Mouse (Mus musculus): ENCODE results near the gene Srcin1. TPM values are rescaled to one million over a fixed set of nuclear protein-coding genes. Genes with fewer than 3 reads are reported as not detected.

Srcin1 gene
- total RNA-seq, 2 experiments from 2014 or later, result not detected

DNA sequence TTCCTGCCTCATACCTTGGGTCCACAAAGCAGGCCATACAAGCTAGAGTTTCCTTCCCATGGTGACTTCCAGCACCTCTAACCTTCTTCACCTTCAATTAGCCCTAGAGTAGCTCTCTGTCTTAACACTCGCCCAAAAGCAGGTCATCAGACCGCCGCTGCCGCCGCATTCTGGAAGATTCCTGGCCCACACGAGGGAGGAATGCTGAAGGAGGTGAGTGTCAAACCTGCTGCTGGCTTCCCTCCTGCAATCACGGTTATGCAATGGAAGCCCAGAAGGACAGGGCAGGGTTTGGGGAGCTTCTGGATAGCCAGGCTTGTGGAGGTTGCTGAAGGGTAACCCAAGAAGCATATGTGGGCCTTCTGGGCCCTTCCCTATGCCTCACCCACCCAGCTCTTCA is 8.5 kb upstream of the Srcin1 start:
- no peak for ATAC-seq (replicated peaks; ENCODE audit: low FRiP score, low TSS enrichment, poor library complexity, severe bottlenecking)

DNA sequence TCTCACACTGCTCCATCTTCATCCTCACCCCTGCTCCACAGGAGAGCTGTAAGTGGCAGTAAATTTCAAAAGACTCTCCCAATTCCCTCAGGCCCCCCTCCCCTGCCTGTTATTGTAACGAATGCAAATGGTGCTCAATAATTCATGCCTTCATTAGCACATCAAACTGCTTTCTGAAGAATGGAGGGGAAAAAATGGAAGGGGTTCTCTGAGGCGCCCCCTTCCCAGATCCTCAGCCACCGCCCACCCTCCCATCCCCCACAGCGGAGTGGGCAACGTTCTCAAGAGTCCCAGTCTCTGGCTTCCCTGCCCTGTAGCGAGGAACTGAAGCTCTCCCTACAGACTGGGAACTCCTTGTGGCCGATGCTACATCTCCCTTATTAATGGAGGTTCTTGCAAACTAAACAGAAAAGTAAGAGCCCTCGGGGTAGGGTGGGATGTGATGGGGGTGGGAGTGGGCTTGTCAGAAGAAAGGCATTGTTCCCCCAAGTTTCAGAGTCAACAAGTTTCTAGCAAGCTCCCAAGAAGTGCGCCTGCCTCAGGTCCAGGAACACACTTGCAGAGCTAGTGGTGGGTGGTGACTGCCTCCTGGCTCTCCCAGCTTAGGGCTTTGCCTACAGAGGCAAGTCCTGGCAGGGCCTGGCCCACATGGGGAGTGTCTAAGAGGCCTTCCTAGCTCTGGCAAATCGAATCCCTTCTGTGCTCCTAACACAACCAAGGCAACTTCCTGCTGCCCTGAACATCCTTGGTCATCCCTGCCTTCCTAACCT is 3.3 kb upstream of the Srcin1 start:
- ATAC-seq (replicated peaks; ENCODE audit: low FRiP score, low TSS enrichment, poor library complexity, severe bottlenecking), result no peak

- ATAC-seq (replicated peaks; ENCODE audit: low FRiP score, low TSS enrichment, poor library complexity, severe bottlenecking), result no peak
Measured at GRCm38 (mm10) chr11:97578286-97578685, 2.3 kb upstream of the Srcin1 start.

DNA sequence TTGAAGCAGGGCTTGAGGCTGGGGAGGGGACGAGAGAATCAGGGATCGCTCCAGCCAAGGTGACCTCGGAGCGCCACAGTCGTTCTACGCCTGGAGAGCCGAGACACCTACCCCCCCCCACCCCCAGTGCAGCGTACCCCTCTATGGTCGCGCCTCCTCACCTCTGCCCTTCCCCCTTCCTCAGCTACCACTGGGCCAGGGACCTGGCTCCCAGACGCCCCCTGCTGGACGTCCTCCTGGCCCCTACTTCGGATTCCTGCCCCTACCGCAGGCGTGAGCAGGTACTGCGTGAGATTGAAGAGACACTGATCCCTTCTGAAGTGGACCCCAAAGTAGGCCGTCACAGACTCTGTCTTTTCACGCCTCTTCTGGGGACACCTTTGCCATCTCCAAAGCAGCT is 348 bp downstream of the Srcin1 start:
- peak; percentile 81 for ATAC-seq (replicated peaks; ENCODE audit: low FRiP score, low TSS enrichment, poor library complexity, severe bottlenecking)

DNA sequence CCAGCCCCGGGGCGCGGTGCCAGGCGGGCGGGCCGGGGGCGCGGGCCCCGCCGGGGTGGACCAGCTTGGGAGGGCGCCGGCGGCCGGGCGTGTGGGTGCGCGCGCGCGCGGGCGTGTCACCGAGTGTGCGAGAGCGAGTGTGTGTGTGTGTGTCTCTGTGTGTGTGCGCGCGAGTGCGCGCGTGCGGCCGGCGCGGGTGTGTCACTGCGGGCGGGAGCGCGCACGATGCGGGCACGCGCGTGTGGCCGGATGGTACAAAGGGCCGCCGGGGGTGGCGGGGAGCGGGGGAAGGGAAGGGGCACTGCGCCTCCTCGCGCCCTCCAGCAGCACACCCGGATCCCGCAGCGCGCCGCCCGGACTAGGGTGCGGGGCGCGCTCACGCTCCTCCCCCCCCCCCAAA is 911 bp downstream of the Srcin1 start:
- ATAC-seq (replicated peaks; ENCODE audit: low FRiP score, low TSS enrichment, poor library complexity, severe bottlenecking), result no peak

DNA sequence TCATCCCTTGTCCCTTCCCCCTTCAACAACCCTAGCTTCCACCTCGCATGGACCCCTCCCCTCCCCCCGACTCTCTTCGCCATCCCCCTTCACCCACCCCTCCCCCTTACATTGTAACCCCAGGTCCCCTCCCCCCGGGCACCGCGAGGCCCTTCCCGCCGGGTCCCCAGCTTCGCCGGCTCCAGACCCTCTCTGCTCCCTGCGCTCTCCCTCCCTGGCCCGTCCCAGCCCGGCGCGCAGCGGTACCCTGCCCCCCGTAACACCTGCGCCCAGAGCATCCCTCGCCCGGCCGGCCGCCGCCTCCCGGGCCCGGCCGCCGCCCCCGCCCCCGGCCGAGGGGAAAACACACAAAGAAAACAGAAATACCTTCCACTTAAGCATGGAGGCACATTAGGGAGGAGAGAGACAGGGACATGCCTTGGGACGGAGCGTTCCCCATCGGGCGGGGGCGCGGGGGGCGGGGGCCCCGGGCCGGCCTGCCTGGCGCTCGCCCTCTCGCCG is 1.4 kb downstream of the Srcin1 start:
- no peak for ATAC-seq (replicated peaks; ENCODE audit: low FRiP score, low TSS enrichment, poor library complexity, severe bottlenecking)

GRCm38 (mm10) chr11:97573891-97574550 is 2.0 kb downstream of the Srcin1 start:
- ATAC-seq (replicated peaks; ENCODE audit: low FRiP score, low TSS enrichment, poor library complexity, severe bottlenecking), result no peak

- ATAC-seq (replicated peaks; ENCODE audit: low FRiP score, low TSS enrichment, poor library complexity, severe bottlenecking), result no peak
Measured at GRCm38 (mm10) chr11:97572895-97573480, 3.0 kb downstream of the Srcin1 start.

GRCm38 (mm10) chr11:97572089-97572345 is 4.0 kb downstream of the Srcin1 start:
- ATAC-seq (replicated peaks; ENCODE audit: low FRiP score, low TSS enrichment, poor library complexity, severe bottlenecking), result no peak

- no peak for ATAC-seq (replicated peaks; ENCODE audit: low FRiP score, low TSS enrichment, poor library complexity, severe bottlenecking)
Measured at GRCm38 (mm10) chr11:97571266-97572088, 4.5 kb downstream of the Srcin1 start.

- no peak for ATAC-seq (replicated peaks; ENCODE audit: low FRiP score, low TSS enrichment, poor library complexity, severe bottlenecking)
Measured at GRCm38 (mm10) chr11:97570493-97571137, 5.4 kb downstream of the Srcin1 start.

DNA sequence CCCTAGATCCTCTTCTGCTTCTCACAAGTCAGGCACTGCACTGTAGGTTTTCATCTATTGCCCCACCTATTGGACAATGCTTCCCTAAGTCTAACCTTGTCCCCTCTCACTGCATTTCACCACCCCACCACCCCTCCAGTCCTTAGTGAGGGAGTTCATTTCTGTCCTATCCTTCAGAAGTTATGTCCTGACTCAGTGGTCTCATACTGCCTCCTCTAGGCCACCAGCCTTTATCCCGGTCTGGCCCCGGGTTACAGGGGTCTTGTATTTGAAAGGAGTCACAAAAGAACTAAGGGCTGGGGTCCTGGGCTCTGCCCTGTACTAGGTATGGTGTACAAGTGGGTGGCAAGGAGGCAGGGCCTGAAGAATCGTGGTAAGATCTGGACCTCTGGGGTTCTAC is 6.2 kb downstream of the Srcin1 start:
- ATAC-seq (replicated peaks; ENCODE audit: low FRiP score, low TSS enrichment, poor library complexity, severe bottlenecking), result no peak

DNA sequence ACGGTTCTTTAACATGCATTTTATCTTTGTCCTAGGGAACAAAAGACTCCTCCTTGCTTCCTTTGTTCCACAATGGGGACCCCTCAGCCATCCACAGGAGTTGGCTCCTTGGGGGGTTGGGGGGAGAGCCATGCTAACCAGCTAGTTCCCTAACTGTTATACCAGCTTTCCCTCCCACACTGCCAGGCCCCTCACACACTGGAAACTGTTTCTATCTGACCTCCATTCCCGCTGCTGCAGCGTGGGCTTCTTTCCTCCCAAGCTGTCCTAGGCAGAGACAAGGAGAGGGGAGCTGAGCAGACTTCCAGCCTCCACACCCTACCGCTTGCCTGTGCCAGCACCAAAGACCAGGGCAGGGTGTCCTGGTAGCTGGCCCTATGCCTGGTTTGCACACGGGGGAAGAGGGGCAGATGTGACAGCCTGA is 6.7 kb downstream of the Srcin1 start:
- ATAC-seq (replicated peaks; ENCODE audit: low FRiP score, low TSS enrichment, poor library complexity, severe bottlenecking), result no peak

DNA sequence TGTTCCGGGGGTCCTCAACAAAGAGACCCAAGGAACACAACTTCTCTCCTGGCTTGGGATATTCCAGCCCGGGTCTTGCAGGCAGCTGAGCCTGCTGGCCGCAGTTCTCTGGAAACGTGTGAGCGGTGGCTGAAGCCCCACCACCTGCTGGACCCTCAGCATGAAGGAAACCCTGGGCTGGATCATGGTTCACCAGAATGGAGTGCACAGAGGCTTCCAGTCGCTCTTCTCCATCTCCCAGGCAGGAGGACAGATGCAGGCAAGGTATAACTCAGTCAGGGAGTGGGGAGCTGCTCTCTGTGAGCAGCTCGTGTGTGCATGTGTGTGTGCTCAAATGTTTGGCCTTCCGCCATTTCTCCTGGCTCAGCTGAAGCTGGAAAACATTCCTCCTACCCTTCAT is 7.3 kb downstream of the Srcin1 start:
- ATAC-seq (replicated peaks; ENCODE audit: low FRiP score, low TSS enrichment, poor library complexity, severe bottlenecking), result peak; percentile 41; the same call in 1 of the 2 replicates

- no peak for ATAC-seq (replicated peaks; ENCODE audit: low FRiP score, low TSS enrichment, poor library complexity, severe bottlenecking)
Measured at GRCm38 (mm10) chr11:97567480-97567879, 8.5 kb downstream of the Srcin1 start.

GRCm38 (mm10) chr11:97566551-97566950 is 9.4 kb downstream of the Srcin1 start:
- no peak for ATAC-seq (replicated peaks; ENCODE audit: low FRiP score, low TSS enrichment, poor library complexity, severe bottlenecking)

DNA sequence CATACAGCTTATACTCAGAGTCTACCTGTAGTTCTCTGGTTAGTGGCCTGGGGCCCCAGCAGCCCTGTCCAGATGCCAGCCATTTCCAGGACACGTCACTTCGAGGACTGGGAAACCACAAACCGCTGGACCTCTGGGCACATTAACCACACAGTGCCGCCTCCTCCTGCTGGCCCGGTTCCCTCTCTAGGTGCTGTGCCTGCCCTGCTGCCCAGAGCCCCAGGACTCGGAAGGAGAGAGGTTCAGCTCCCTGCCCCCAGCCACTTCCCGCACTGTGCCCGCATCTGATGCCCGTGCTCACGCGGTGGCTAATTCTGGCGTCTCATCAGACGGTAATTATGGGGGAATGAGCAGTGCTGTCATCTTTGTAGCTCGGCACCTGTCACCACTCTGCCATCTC is 12.3 kb downstream of the Srcin1 start:
- ATAC-seq (replicated peaks; ENCODE audit: low FRiP score, low TSS enrichment, poor library complexity, severe bottlenecking), result no peak

DNA sequence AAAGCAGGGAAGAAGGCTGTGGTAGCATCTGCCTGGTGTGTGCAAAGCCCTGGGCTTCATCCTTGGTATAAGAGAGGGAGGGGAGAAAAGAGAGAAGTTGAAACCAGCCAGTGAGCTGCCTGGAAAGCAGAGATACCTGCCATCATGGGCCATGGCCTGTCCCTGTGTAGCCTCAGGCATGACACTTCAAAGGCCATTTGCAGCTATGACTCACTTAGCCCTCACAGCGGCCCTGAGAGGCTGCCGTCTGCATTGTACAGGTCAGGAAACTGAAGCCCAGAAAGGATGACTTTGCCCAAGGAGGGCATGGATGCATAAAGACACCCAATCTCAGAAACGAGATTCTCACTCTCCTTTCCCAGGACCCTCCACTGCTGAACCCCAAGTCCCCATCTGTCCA is 13.4 kb downstream of the Srcin1 start:
- ATAC-seq (replicated peaks; ENCODE audit: low FRiP score, low TSS enrichment, poor library complexity, severe bottlenecking), result no peak

DNA sequence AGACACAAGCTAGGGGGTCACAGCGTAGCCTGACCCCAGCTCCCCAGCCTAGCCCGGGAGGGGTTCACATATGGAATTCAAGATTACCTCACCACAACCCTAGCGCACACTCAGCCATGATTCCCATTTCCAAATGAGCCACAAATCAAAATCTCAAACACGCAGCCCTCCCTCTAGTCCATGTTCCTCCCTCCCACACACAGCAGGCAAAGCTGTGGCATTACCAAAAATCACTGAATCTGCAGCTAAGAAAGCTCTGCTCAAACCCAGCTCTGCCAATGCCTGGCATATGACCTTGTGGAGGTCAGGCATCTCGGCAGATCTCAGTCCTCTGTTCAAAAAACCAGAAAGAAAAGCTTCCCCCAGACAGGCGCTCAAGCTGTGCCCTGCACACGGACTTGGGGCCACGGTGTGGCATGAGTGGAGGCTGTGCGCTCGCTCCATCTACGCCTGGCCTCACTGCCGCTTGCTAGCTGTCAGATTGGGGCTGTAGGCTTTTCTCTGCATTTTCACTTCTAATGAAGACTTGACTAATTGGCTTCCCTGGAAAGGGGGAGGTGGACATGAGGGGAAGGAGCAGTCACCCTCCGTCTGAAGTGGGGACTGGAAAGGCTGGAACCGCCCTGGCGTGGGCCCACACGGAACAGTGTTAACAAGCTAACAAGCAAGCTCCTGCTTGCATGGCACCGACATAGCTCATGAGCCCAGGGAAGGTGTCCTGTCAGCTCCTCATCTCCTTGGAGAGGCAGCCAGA is 15.6 kb downstream of the Srcin1 start:
- no peak for ATAC-seq (replicated peaks; ENCODE audit: low FRiP score, low TSS enrichment, poor library complexity, severe bottlenecking)

Data from megakaryocyte-erythroid progenitor cell, adult 5-6 weeks (primary cell).